Mouse (Mus musculus) embryonic facial prominence, embryonic 14.5 days (tissue): ENCODE data around the gene Olfr670. TPM values are rescaled to one million over a fixed set of nuclear protein-coding genes. Genes with fewer than 3 reads are reported as not detected.
"Not testable (repeated sequence)": the region's sequence is repeated elsewhere in the genome, so short reads cannot be mapped to it uniquely, and the experiment has no call there.

Experiments
- ATAC-seq: fragments of 200-750 bp; cut with Nextera tagmentation; 2 replicates; pipeline ENCODE4 v1.8.0; 2017; ENCODE audit warnings: low read depth, moderate number of reproducible peaks, moderate TSS enrichment
- DNase-seq: peaks from one replicate; pipeline ENCODE4 v3.0.0-alpha.2; 2015; ENCODE audit warnings: low spot score
- H3K27ac ChIP-seq: fragments of 300-500 bp; sonication (generic); replicated peaks from 2 replicates; pipeline ENCODE4 v1.5.1; 2014; ENCODE audit warnings: low read depth, mild to moderate bottlenecking, low read length, moderate library complexity
- H3K27me3 ChIP-seq: fragments of 300-500 bp; sonication (generic); replicated peaks from 2 replicates; pipeline ENCODE4 v1.6.1; 2014; ENCODE audit warnings: low read length; ENCODE audit not compliant: control insufficient read depth, insufficient read depth
- H3K36me3 ChIP-seq: fragments of 300-500 bp; sonication (generic); 2 replicates; pipeline ENCODE4 v1.6.1; 2014; ENCODE audit warnings: low read length, mixed read lengths; ENCODE audit not compliant: control insufficient read depth, insufficient read depth
- H3K4me1 ChIP-seq: fragments of 300-500 bp; sonication (generic); 2 replicates; pipeline ENCODE4 v1.6.1; 2014; ENCODE audit warnings: antibody characterized with exemption, low read length; ENCODE audit not compliant: control insufficient read depth, insufficient read depth
- H3K4me2 ChIP-seq: fragments of 300-500 bp; sonication (generic); 2 replicates; pipeline ENCODE4 v1.6.1; 2014; ENCODE audit warnings: low read depth, mild to moderate bottlenecking, low read length, moderate library complexity, mixed read lengths
- H3K4me3 ChIP-seq: fragments of 300-500 bp; sonication (generic); 2 replicates; pipeline ENCODE4 v1.5.1; 2014; ENCODE audit warnings: low read depth, mild to moderate bottlenecking, low read length
- H3K9ac ChIP-seq: fragments of 300-500 bp; sonication (generic); 2 replicates; pipeline ENCODE4 v1.6.1; 2014; ENCODE audit warnings: low read depth, mild to moderate bottlenecking, low read length, moderate library complexity, mixed read lengths
- H3K9me3 ChIP-seq: fragments of 300-500 bp; sonication (generic); 2 replicates; pipeline ENCODE4 v1.6.1; 2016; ENCODE audit warnings: low read length; ENCODE audit not compliant: control insufficient read depth
- WGBS: fragments of 180-500 bp; shearing (Covaris S2); extraction: QIAGEN DNeasy Blood & Tissue Kit; methylation state at CpG from one replicate; pipeline ENCODE4 v1.1.7; 2014; 5-methylcytosine and 5-hydroxymethylcytosine counted together
- polyA plus RNA-seq: library from polyadenylated mRNA; unstranded; fragments of >200 nt; fragmentation: Nextera tagmentation; extraction: Ambion mirVana; gene quantifications from 2 replicates; pipeline ENCODE4 v1.2.1, GENCODE M21; 2014

The Olfr670 gene
- polyA plus RNA-seq: not detected in 2 replicates

GRCm38 (mm10) chr7:104962520-104962919 lies at the start of gene Olfr670:
TSS of gene Olfr670 (minus strand) at chr7:104962620.
- H3K9me3 ChIP-seq: no peaks in the 10 kb centered on the region

GRCm38 (mm10) chr7:105001929-105002328 lies 39.5 kb upstream of the Olfr670 start, which contains the start of gene Olfr672:
TSS of gene Olfr672 (minus strand) at chr7:105002029.
- H3K27me3 ChIP-seq: no peaks in the 10 kb centered on the region
- H3K9ac ChIP-seq: no peak within 1 kb of the TSS
- no peak for ATAC-seq
- H3K27ac ChIP-seq: no peak within 1 kb of the TSS
- no peaks in the 10 kb centered on the region for H3K4me1 ChIP-seq
- H3K36me3 ChIP-seq: no peaks in the 10 kb centered on the region
- no peak within 1 kb of the TSS for H3K4me2 ChIP-seq
- no peak within 1 kb of the TSS for H3K4me3 ChIP-seq
- no peaks in the 10 kb centered on the region for H3K9me3 ChIP-seq
- DNase-seq: no peak

More at GRCm38 (mm10) chr7:104962520-104962919, at the start of gene Olfr670:
- no peaks in the 10 kb centered on the region for H3K27me3 ChIP-seq
- no peaks in the 10 kb centered on the region for H3K4me1 ChIP-seq
- H3K4me2 ChIP-seq: no peak within 1 kb of the TSS
- no peak for ATAC-seq
- no peak within 1 kb of the TSS for H3K9ac ChIP-seq
- no peaks in the 10 kb centered on the region for H3K36me3 ChIP-seq
- H3K27ac ChIP-seq: no peak within 1 kb of the TSS
- DNase-seq: no peak
- 47% methylated on average over 1 of the region's 1 CpGs for WGBS
- no peak within 1 kb of the TSS for H3K4me3 ChIP-seq

- no peak within 1 kb of the TSS for H3K9ac ChIP-seq
- H3K9me3 ChIP-seq: no peaks in the 10 kb centered on the region
- H3K4me2 ChIP-seq: no peak within 1 kb of the TSS
- H3K27me3 ChIP-seq: no peaks in the 10 kb centered on the region
- H3K4me1 ChIP-seq: no peaks in the 10 kb centered on the region
- no peak within 1 kb of the TSS for H3K27ac ChIP-seq
- DNase-seq (no peak), ATAC-seq (no peak)
- H3K36me3 ChIP-seq: no peaks in the 10 kb centered on the region
- no peak within 1 kb of the TSS for H3K4me3 ChIP-seq
- WGBS: 75% methylated on average over 1 of the region's 1 CpGs
Measured at GRCm38 (mm10) chr7:104979026-104979425, 16.6 kb upstream of the Olfr670 start, which contains the start of gene Olfr671. TSS of gene Olfr671 (minus strand) at chr7:104979126.

- not testable (repeated sequence) for H3K4me3 ChIP-seq, H3K4me1 ChIP-seq, H3K27ac ChIP-seq, H3K9me3 ChIP-seq, H3K36me3 ChIP-seq, DNase-seq, H3K4me2 ChIP-seq, H3K27me3 ChIP-seq, ATAC-seq, H3K9ac ChIP-seq
- WGBS: 69% methylated on average over 2 of the region's 2 CpGs
Measured at GRCm38 (mm10) chr7:104972507-104972906, 10.1 kb upstream of the Olfr670 start.

- H3K9ac ChIP-seq, ATAC-seq, H3K27me3 ChIP-seq, H3K4me3 ChIP-seq, H3K27ac ChIP-seq, DNase-seq, H3K9me3 ChIP-seq, H3K4me2 ChIP-seq, H3K4me1 ChIP-seq, H3K36me3 ChIP-seq: not testable (repeated sequence)
- WGBS: 92% methylated on average over 16 of the region's 16 CpGs
Measured at GRCm38 (mm10) chr7:104950234-104950633, 12.2 kb downstream of the Olfr670 start.

GRCm38 (mm10) chr7:104933940-104934339 lies 28.5 kb downstream of the Olfr670 start, which contains the start of gene Olfr669:
TSS of gene Olfr669 (plus strand) at chr7:104934240.
- no peaks in the 10 kb centered on the region for H3K36me3 ChIP-seq
- H3K9ac ChIP-seq: no peak within 1 kb of the TSS
- no peaks in the 10 kb centered on the region for H3K4me1 ChIP-seq
- no peaks in the 10 kb centered on the region for H3K9me3 ChIP-seq
- H3K27ac ChIP-seq: no peak within 1 kb of the TSS
- 84% methylated on average over 1 of the region's 1 CpGs for WGBS
- no peak for DNase-seq
- H3K4me3 ChIP-seq: no peak within 1 kb of the TSS
- no peaks in the 10 kb centered on the region for H3K27me3 ChIP-seq
- H3K4me2 ChIP-seq: no peak within 1 kb of the TSS
- ATAC-seq: no peak

GRCm38 (mm10) chr7:104927957-104928356 lies 34.5 kb downstream of the Olfr670 start, which contains the start of gene Olfr668:
TSS of gene Olfr668 (minus strand) at chr7:104928057.
- Histone ChIP-seq H3K27ac (no peak within 1 kb of the TSS), H3K9ac (no peak within 1 kb of the TSS), H3K9me3 (no peaks in the 10 kb centered on the region), H3K4me3 (no peak within 1 kb of the TSS), H3K4me2 (no peak within 1 kb of the TSS), H3K27me3 (no peaks in the 10 kb centered on the region), H3K36me3 (no peaks in the 10 kb centered on the region), H3K4me1 (no peaks in the 10 kb centered on the region)
- WGBS: 81% methylated on average over 1 of the region's 1 CpGs
- DNase-seq (no peak), ATAC-seq (no peak)

- Histone ChIP-seq H3K27me3 (no peaks in the 10 kb centered on the region), H3K27ac (no peak within 1 kb of the TSS), H3K36me3 (no peaks in the 10 kb centered on the region), H3K4me2 (no peak within 1 kb of the TSS), H3K4me3 (no peak within 1 kb of the TSS), H3K9ac (no peak within 1 kb of the TSS), H3K4me1 (no peaks in the 10 kb centered on the region), H3K9me3 (no peaks in the 10 kb centered on the region)
- ATAC-seq: no peak
- WGBS: 85% methylated on average over 1 of the region's 1 CpGs
- DNase-seq: no peak
Measured at GRCm38 (mm10) chr7:104921382-104921781, 41.0 kb downstream of the Olfr670 start, which contains the start of gene Olfr667. TSS of gene Olfr667 (minus strand) at chr7:104921482.
